Mouse (Mus musculus) liver (tissue): ENCODE measurements around the gene Ece1.
"Not testable (repeated sequence)": the region's sequence is repeated elsewhere in the genome, so short reads cannot be mapped to it uniquely, and the experiment has no call there.

ENCODE experiments used
- DNase-seq: peaks from one replicate; pipeline ENCODE4 v3.0.0-alpha.2; 2020; ENCODE audit warnings: mixed read lengths

Gene Ece1

DNA sequence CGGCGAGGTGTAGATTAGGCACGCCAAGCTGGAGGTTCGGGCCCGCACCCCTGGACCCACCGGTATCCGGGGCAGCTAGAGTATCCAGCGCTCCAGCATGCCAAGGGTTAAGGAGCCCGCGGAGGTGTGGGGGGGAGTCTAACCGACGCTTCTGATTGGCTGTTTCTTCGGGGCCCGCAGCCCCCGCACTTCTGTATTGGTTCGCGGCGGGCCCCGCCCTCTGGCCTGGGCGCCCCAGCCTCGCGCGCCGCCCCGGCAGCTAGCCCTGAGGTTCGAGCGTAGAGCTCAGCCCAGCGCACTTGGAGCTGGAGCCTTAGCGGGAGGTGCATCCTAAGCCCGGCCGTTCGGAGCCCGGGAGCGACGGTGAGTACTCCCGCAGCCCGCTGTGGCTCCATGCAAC is at the start of gene Ece1:
Gene Ece1, plus strand, starts transcription at position 219 of the 400 bp plus-strand sequence.
- peak; percentile 87 for DNase-seq

DNA sequence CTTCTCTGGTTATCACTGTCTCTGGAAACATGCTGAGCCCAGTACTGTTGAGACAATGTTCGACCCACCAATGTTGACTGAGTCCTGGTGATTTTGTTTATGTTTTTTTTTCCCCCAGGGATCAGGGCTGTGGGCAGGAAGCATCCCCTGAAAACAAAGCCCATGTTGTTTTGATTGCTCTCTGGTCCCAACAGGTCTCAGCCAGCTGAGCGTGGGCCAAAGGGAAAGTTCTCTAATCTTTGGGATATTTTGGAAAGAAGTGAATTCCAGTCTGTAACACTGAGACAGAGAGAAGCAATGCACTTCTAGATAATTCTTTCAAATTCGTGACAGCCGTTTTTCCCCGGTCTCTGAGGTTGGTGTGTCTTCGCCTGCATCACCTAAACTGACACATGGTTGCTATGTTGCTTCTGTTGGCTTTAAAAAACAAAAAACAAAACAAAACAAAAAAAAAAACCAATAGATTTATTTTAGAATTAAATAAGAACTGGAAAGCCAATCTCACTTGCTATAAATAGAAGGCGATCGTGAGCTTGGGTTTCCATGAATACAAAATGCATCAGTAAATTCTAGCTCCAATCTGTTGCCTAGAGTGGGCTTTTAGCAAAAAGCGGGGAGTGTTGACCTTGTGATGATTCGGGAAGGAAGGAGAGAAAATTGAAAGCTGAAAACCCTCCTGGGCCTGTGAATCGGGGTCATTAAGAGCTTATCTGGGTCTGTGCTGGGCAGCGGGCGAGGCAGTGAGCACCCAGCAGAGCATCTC is 48.9 kb upstream of the Ece1 start:
- no peak for DNase-seq

- DNase-seq: no peak
Observed at GRCm38 (mm10) chr4:137814140-137814539, 47.9 kb upstream of the Ece1 start.

DNA sequence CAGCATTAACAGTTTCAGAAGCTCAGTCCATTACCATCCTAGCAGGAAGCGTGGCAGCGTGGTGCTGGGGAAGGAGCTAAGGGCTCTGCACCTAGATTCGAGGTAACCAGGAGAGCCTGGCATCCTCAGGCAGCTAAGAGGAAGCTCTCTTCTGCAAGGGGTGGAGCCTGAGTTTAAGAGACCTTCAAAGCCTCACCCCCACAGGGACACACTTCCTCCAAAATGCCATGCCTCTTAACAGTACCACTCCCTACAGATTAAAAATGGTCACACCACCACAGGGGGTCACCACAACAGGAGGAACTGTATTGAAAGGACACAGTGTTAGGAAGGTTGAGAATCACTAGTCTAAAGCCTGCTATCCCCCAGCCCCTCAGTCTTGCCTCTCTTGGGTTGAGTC is 46.6 kb upstream of the Ece1 start:
- no peak for DNase-seq

DNA sequence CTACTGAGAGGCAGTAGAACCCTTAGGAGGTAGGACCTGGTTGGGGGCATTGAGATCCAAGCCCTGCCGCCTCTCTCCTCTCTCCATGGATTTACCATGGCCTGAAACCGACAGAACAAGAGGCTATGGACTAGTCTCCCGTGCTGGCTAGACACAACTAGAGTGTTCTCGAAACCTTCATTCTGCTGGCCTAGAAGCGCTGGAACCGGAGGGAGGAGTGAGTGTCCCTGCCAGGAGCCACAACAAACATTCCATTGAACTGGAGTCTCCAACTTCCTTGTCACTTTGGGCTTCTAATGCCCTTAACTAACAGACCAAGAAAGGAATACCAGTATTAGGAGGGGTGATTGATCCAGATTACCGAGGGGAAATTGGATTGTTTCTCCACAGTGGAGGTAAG is 45.8 kb upstream of the Ece1 start:
- no peak for DNase-seq

- DNase-seq: no peak
Observed at GRCm38 (mm10) chr4:137818341-137818740, 43.7 kb upstream of the Ece1 start.

DNA sequence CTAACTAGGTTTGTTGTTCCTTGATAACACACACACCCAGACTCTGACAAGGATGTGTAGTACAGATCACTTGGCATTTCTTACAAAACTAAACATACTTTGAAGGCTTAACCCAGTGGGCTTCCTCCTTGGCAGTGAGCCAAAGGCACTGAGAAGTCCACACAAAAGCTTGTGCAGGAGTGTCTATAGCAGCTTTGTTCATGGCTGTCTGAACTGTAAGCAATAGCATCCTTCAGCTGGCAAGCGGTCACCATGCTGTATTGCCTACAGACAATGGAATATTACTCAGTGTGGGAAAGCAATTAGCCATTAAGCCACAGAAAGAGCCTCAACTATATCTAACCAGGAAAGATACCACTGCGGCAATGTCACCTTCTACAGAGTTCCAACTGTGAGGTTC is 42.5 kb upstream of the Ece1 start:
- DNase-seq: no peak

- peak; percentile 28 for DNase-seq
Observed at GRCm38 (mm10) chr4:137820721-137821120, 41.3 kb upstream of the Ece1 start.

GRCm38 (mm10) chr4:137822537-137822936 is 39.5 kb upstream of the Ece1 start:
- DNase-seq: no peak

DNA sequence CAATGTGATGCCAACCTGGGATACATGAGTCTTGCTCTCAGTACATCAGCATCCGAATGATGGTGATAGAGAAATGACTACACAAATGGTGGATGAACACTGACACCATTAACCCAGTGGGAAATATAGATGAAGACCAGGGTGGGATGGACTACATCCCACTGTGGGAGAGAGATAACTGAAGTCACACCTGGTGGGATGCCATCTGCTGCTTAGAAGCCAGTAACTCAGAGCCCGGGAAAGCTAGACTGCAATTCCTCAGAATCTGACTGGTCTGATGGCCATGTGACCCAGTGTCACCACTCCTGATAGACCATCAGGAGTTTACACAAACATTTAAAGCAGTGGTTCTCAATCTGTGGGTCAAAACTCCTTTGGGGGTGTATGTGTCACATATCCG is 38.5 kb upstream of the Ece1 start:
- no peak for DNase-seq

DNA sequence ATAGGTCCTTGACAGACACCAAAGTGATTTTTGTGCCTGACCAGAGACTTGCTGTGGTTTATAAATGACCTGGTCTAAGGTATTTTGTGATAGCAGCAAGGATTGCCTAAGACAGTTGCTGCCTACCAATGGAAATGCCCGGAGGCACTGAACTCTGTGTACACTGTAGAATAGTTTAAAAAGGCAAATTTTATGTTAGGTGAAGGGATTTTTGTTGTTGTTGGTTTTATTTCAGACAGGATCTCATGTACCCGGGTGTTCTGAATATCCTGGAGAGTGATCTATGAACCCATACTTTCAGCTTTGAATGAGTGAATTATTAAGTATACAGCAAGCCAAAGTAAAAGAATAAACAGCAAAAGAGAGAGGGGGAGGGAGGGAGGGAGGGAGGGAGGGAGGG is 37.2 kb upstream of the Ece1 start:
- DNase-seq: no peak

GRCm38 (mm10) chr4:137830380-137830779 is 31.7 kb upstream of the Ece1 start:
- DNase-seq: no peak

DNA sequence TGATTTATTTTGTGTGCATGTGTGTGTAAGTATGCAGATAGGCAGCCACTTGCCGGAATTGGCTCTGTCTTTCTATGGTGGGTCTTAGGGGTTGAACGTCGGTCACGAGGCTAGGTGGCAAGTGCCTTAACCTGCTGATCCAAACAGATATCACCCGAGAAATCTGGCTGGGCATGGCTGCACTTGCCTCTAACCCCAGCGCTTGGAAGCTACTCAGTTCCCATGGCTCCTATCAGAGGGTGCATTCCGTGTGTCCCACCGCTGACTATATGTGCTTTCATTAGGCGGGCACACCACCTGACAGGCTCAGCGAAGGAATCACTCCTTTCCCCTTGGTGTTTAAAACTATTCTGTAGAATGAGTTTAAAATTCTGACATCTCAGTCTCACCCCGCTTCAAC is 30.4 kb upstream of the Ece1 start:
- DNase-seq: no peak

- DNase-seq: peak; percentile 71
Observed at GRCm38 (mm10) chr4:137835624-137836337, 26.3 kb upstream of the Ece1 start.

DNA sequence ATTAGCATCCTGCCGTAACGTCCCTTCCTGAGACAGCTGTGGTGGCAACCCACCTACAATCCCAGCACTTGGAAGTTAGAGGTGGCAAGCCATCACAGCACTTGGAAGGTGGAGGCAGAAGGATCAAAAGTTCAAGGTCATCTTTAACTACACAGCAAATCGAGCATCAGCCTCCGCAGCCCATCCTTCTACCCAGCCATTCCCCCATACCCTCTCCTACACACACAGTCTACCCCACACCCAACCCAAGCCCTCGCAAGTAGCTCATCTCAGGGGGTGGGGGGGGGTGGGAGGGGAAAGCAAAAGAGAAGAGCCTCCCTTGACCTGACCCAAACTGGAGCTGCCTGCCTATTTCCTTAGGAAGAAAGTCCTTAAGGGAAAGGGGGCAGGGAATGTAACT is 25.3 kb upstream of the Ece1 start:
- DNase-seq: no peak

- no peak for DNase-seq
Observed at GRCm38 (mm10) chr4:137837792-137838191, 24.2 kb upstream of the Ece1 start.

DNA sequence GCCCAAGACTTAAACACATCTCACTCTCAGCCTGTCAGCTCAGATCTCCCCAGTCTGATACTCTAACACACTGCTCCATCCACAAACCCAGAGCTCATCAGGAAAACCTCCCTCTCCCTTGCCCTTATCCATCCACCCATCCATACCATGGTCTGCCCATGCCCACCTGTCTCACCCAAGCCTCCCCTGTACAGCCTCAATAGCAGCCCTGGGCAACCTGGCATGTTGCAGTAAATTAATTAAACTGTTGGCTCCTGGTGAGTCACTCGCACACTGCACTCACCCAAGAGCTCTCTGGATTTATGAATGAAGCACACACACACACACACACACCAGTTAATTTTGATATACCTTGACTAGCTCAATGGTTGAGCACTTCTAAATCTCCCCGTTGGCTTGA is 23.2 kb upstream of the Ece1 start:
- no peak for DNase-seq

DNA sequence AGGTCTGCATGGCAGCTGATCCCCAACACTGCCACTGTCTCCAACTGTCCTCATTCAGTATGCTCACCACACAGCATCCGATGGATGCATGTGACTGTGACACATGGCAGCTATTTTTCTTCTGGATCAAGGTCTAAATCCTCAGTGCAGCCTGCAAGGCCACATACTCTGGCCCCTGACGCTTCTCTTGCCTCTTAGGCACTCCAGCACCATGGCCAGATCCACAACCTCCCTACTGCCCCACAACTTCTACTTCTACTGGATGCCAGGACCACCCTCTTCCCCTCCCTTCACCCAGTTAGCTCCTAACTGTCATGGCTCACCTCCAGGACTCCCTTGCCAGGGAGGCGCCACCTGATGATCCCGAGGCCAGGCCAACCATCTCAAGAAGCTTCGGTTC is 22.6 kb upstream of the Ece1 start:
- DNase-seq: no peak

DNA sequence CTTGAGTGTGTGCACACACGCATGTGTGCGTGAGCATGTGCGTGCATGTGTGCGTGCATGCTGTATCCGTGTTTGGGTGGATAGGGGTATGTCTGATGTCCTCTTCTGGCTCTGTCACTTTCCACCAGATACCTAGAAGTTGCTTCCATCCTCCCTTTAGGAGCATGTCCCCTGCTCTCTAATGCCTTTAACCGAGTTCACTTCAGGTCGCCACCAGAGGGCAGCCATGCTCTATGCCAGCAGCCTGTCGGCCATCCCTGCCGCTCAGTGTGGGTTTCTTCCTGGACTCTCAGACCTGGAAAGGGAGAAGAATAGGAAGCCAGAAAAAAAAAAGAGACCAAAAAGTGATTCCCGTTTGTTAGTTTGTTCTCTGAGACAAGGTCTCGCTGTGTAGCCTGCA is 17.4 kb upstream of the Ece1 start:
- DNase-seq: peak; percentile 77

GRCm38 (mm10) chr4:137847651-137848050 is 14.4 kb upstream of the Ece1 start:
- DNase-seq: not testable (repeated sequence)

DNA sequence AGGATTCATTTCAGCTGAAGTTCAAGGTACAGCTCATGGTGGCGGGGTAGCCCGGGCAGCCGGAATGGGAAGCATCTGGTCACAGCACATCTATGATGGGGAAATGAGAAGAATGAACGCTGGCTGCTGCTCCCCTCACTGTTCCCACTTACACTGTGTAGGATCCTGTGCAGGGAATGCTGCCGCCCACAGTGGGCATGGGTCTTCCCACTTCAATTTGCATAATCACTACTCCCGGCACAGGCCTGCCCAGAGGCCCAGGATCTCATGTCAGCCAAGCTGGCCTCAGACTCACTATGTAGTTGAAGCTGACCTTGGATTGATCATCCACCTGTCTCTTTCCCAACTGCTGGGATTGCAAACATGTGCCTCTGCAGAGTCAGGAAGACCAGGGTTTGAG is 11.9 kb upstream of the Ece1 start:
- DNase-seq: no peak

- peak; percentile 36 for DNase-seq
Observed at GRCm38 (mm10) chr4:137851484-137851883, 10.6 kb upstream of the Ece1 start.

DNA sequence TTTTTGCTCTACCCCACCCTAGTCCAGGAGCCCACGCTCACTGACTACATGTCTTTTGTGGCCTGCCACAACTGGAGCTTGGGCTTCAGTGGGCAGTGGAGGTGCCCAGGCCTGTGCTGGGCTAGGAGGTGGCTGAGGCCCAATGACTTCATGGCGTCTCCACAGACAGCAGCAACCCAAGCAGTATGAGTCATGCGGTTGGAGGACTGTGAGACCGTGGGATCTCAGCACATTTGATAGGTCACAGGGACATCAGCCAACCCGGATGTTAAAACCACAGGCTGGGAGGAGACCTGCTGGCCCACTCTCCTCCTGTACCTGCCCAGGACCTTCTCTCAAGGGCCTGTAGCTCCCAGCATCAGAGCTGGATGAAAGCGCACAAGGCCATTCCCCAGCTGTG is 8.2 kb upstream of the Ece1 start:
- DNase-seq: no peak

- DNase-seq: no peak
Observed at GRCm38 (mm10) chr4:137855741-137856341, 6.2 kb upstream of the Ece1 start.
